Mouse (Mus musculus): Measurements from ENCODE around the gene Mlkl. TPM values are rescaled to one million over a fixed set of nuclear protein-coding genes. Genes with fewer than 3 reads are reported as not detected.
"Not testable (repeated sequence)": the region's sequence is repeated elsewhere in the genome, so short reads cannot be mapped to it uniquely, and the experiment has no call there.

Gene Mlkl
- polyA plus RNA-seq, 1 experiment = 0.43 TPM

DNA sequence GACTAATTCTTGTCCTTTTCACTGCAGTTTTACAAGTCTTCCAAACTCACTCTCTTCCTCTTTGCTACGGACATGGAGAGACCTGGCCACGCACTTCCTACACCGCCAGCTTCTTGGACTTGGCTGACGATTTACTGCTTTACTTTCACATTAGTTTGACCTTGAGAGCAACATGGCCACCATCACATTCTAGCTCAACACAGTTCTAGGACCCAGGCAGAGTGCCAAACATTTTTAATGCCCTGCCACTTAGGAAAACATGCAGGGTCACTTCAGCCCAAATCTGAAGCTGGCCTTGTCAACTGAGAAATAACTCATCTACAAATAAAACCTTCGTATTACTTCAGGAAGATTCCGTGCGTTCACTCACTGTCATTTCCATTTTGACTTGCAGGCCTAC lies 46.2 kb downstream of the Mlkl start:
- WGBS = 91% methylated on average over 7 of the region's 7 CpGs

GRCm38 (mm10) chr8:111290586-111290985 lies 47.4 kb downstream of the Mlkl start:
- TF ChIP-seq CTCF (IDR thresholded peaks at IDR 0.05; ENCODE audit: borderline replicate concordance, insufficient read depth, low read depth, low read length) (no peak), POLR2A (IDR thresholded peaks at IDR 0.05; ENCODE audit: borderline replicate concordance, insufficient read depth, low read length) (no peak)
- H3K27me3 ChIP-seq (ENCODE audit: control insufficient read depth, insufficient read depth, low read length) = no peaks in the 10 kb centered on the region
- H3K4me3 ChIP-seq (replicated peaks; ENCODE audit: insufficient read depth, low read depth, low read length) = no peak overlapping the region
- no peaks in the 10 kb centered on the region for H3K4me1 ChIP-seq (ENCODE audit: control insufficient read depth, insufficient read depth, low read length)
- DNase-seq = no peak
- WGBS = 92% methylated on average over 7 of the region's 7 CpGs
- no peak overlapping the region for H3K27ac ChIP-seq (ENCODE audit: insufficient read depth, low read length)

More for the DNA sequence above, 46.2 kb downstream of the Mlkl start:
- no peak overlapping the region for H3K4me3 ChIP-seq (replicated peaks; ENCODE audit: insufficient read depth, low read depth, low read length)
- no peaks in the 10 kb centered on the region for H3K4me1 ChIP-seq (ENCODE audit: control insufficient read depth, insufficient read depth, low read length)
- no peaks in the 10 kb centered on the region for H3K27me3 ChIP-seq (ENCODE audit: control insufficient read depth, insufficient read depth, low read length)
- no peak overlapping the region for H3K27ac ChIP-seq (ENCODE audit: insufficient read depth, low read length)
- no peak for DNase-seq
- TF ChIP-seq CTCF (IDR thresholded peaks at IDR 0.05; ENCODE audit: borderline replicate concordance, insufficient read depth, low read depth, low read length) (no peak), POLR2A (IDR thresholded peaks at IDR 0.05; ENCODE audit: borderline replicate concordance, insufficient read depth, low read length) (no peak)

- DNase-seq = no peak
- no peak for TF ChIP-seq CTCF (IDR thresholded peaks at IDR 0.05; ENCODE audit: borderline replicate concordance, insufficient read depth, low read depth, low read length)
- no peak for TF ChIP-seq POLR2A (IDR thresholded peaks at IDR 0.05; ENCODE audit: borderline replicate concordance, insufficient read depth, low read length)
- 71% methylated on average over 4 of the region's 4 CpGs for WGBS
- Histone ChIP-seq H3K27me3 (ENCODE audit: control insufficient read depth, insufficient read depth, low read length) (no peaks in the 10 kb centered on the region), H3K4me1 (ENCODE audit: control insufficient read depth, insufficient read depth, low read length) (no peaks in the 10 kb centered on the region), H3K4me3 (replicated peaks; ENCODE audit: insufficient read depth, low read depth, low read length) (no peak overlapping the region), H3K27ac (ENCODE audit: insufficient read depth, low read length) (no peak overlapping the region)
These were observed 52.4 kb downstream of the Mlkl start for GRCm38 (mm10) chr8:111285603-111286002.

DNA sequence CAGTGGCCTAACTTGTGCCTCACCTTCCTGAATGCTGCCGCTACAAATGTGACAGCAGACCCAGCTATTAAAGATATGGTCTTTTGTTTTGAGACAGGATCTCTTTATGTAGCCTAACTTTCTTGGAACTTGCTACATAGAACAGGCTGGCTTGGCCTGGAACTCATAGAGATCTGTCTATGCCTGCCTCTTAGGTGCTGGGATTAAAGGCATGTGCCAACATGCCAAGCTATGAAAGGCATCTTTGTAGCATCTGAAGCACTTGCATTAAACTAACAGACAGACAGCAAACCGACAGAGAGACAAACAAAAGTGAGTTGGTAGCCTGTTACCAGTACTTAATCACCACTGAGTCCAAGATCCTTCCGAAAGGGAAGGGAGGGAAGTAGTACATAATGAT lies 55.9 kb downstream of the Mlkl start:
- Histone ChIP-seq H3K4me1 (ENCODE audit: control insufficient read depth, insufficient read depth, low read length) (no peaks in the 10 kb centered on the region), H3K27ac (ENCODE audit: insufficient read depth, low read length) (no peak overlapping the region), H3K27me3 (ENCODE audit: control insufficient read depth, insufficient read depth, low read length) (no peaks in the 10 kb centered on the region), H3K4me3 (replicated peaks; ENCODE audit: insufficient read depth, low read depth, low read length) (no peak overlapping the region)
- DNase-seq = no peak
- 94% methylated on average over 3 of the region's 3 CpGs for WGBS
- no peak for TF ChIP-seq POLR2A (IDR thresholded peaks at IDR 0.05; ENCODE audit: borderline replicate concordance, insufficient read depth, low read length)
- TF ChIP-seq CTCF (IDR thresholded peaks at IDR 0.05; ENCODE audit: borderline replicate concordance, insufficient read depth, low read depth, low read length) = no peak

GRCm38 (mm10) chr8:111268277-111268676 lies 69.7 kb downstream of the Mlkl start:
- Histone ChIP-seq H3K27me3 (ENCODE audit: control insufficient read depth, insufficient read depth, low read length) (no peaks in the 10 kb centered on the region), H3K27ac (ENCODE audit: insufficient read depth, low read length) (no peak overlapping the region), H3K4me3 (replicated peaks; ENCODE audit: insufficient read depth, low read depth, low read length) (no peak overlapping the region), H3K4me1 (ENCODE audit: control insufficient read depth, insufficient read depth, low read length) (no peaks in the 10 kb centered on the region)
- WGBS = 83% methylated on average over 2 of the region's 2 CpGs
- DNase-seq = no peak
- TF ChIP-seq POLR2A (IDR thresholded peaks at IDR 0.05; ENCODE audit: borderline replicate concordance, insufficient read depth, low read length) (no peak), CTCF (IDR thresholded peaks at IDR 0.05; ENCODE audit: borderline replicate concordance, insufficient read depth, low read depth, low read length) (no peak)

- not testable (repeated sequence) for DNase-seq; H3K27me3 ChIP-seq (ENCODE audit: control insufficient read depth, insufficient read depth, low read length); H3K27ac ChIP-seq (ENCODE audit: insufficient read depth, low read length); H3K4me1 ChIP-seq (ENCODE audit: control insufficient read depth, insufficient read depth, low read length); H3K4me3 ChIP-seq (replicated peaks; ENCODE audit: insufficient read depth, low read depth, low read length)
- WGBS = 71% methylated on average over 7 of the region's 7 CpGs
These were observed 71.8 kb downstream of the Mlkl start for GRCm38 (mm10) chr8:111266161-111266560.

GRCm38 (mm10) chr8:111264693-111265220 lies 73.2 kb downstream of the Mlkl start:
- WGBS = 73% methylated on average over 2 of the region's 2 CpGs
- H3K27ac ChIP-seq (ENCODE audit: insufficient read depth, low read length) = no peak overlapping the region
- H3K27me3 ChIP-seq (ENCODE audit: control insufficient read depth, insufficient read depth, low read length) = no peaks in the 10 kb centered on the region
- no peak for TF ChIP-seq CTCF (IDR thresholded peaks at IDR 0.05; ENCODE audit: borderline replicate concordance, insufficient read depth, low read depth, low read length)
- TF ChIP-seq POLR2A (IDR thresholded peaks at IDR 0.05; ENCODE audit: borderline replicate concordance, insufficient read depth, low read length) = no peak
- H3K4me3 ChIP-seq (replicated peaks; ENCODE audit: insufficient read depth, low read depth, low read length) = no peak overlapping the region
- H3K4me1 ChIP-seq (ENCODE audit: control insufficient read depth, insufficient read depth, low read length) = no peaks in the 10 kb centered on the region
- DNase-seq = no peak

DNA sequence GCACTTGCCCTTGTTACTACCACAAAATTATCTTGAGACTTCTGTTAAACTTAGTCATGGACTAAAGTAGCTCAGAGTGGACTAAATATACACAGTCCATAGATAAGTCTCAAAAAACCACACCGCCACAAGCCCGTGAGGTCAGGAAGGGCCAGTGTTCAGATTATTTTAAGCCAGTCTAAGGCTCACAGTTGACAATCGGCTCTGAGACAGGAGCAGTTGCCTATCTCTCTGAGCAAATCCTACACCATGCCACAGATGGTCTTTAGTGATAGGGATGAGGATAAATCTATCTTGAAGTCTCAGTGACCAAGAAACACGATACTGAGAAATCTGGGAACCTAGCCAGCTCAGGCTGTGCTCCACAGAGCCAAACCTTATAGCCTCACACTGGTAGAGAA lies 76.0 kb downstream of the Mlkl start:
- TF ChIP-seq CTCF (IDR thresholded peaks at IDR 0.05; ENCODE audit: borderline replicate concordance, insufficient read depth, low read depth, low read length) (no peak), POLR2A (IDR thresholded peaks at IDR 0.05; ENCODE audit: borderline replicate concordance, insufficient read depth, low read length) (no peak)
- Histone ChIP-seq H3K4me1 (ENCODE audit: control insufficient read depth, insufficient read depth, low read length) (no peaks in the 10 kb centered on the region), H3K27ac (ENCODE audit: insufficient read depth, low read length) (no peak overlapping the region), H3K27me3 (ENCODE audit: control insufficient read depth, insufficient read depth, low read length) (no peaks in the 10 kb centered on the region), H3K4me3 (replicated peaks; ENCODE audit: insufficient read depth, low read depth, low read length) (no peak overlapping the region)
- WGBS = 53% methylated on average over 4 of the region's 4 CpGs
- no peak for DNase-seq

Other genes starting within 250 kb of the Mlkl start
- 0.41 and 0.57 TPM in 2 replicates for gene Clec18a, start 245.8 kb downstream of the Mlkl start, polyA plus RNA-seq (2012; rRNA removed)
- 17.3 and 19.6 TPM in 2 replicates for gene Pdpr, start 243.5 kb downstream of the Mlkl start, polyA plus RNA-seq (2012; rRNA removed)
- 74.1 and 78.5 TPM in 2 replicates for gene Glg1, start 79.0 kb downstream of the Mlkl start, polyA plus RNA-seq (2012; rRNA removed)
- 20.3 and 21.8 TPM in 2 replicates for gene Rfwd3, start 38.0 kb downstream of the Mlkl start, polyA plus RNA-seq (2012; rRNA removed)
- 93.9 and 107 TPM in 2 replicates for gene Fa2h, start 55.6 kb upstream of the Mlkl start, polyA plus RNA-seq (2012; rRNA removed)
- gene Wdr59, start 183.9 kb upstream of the Mlkl start, polyA plus RNA-seq (2012; rRNA removed) = 16.0 TPM in 2 replicates
- 111 and 116 TPM in 2 replicates for gene Znrf1, start 197.9 kb upstream of the Mlkl start, polyA plus RNA-seq (2012; rRNA removed)

Measured in cerebellum, adult 2 months (tissue).